Mouse (Mus musculus) layer of hippocampus, postnatal 36 days (tissue): Measurements from ENCODE around the gene Ccdc50. TPM values are rescaled to one million over a fixed set of nuclear protein-coding genes. Genes with fewer than 3 reads are reported as not detected.

ENCODE experiments used
- DNase-seq, 2 experiments: peaks; one replicate each; pipeline ENCODE4 v3.0.0; 2022
- total RNA-seq, 2 experiments: library from RNA; stranded (reverse); gene quantifications; 2 replicates each; pipeline ENCODE4 v1.2.3; 2021

Gene Ccdc50
- total RNA-seq, 2 experiments from 2014 or later = 47.2 to 53.5 TPM

DNA sequence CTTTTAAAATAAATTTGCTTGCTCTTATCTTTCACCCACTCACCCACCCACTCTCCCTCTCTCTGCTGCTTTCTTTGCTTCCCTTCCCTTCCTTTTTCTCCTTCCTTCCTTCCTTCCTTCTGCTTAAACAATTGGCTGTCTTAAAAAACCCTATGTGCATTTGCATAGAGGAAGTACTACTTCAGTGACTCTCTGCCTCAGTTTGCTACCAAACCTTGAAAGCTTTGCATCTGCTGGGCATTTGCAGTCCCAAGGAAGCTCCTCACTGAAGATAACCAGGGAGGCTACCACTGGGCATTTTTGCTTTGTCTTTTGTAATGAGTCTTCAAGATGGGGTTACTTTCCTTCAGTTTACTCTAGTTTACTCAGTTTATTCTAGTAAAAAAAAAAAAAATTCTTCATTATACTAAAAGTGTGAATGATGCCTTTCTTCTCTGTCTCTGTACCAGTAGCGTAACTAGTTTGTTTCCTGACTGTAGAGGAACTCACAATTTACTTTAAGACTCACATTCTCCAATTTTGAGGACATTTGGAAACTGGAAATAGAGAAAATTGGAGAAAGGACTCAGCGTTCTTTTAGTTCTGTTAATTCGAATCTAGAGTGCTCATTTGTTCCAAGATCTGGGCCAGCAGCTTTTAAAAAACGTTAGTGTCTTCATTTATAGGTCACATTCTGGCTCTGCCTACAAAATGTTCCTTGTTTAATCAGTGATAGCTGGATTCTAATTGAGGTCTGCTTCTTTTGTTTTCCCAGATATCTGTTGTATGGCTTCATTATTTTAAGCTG is 6.8 kb downstream of the Ccdc50 start:
- no peak for DNase-seq

DNA sequence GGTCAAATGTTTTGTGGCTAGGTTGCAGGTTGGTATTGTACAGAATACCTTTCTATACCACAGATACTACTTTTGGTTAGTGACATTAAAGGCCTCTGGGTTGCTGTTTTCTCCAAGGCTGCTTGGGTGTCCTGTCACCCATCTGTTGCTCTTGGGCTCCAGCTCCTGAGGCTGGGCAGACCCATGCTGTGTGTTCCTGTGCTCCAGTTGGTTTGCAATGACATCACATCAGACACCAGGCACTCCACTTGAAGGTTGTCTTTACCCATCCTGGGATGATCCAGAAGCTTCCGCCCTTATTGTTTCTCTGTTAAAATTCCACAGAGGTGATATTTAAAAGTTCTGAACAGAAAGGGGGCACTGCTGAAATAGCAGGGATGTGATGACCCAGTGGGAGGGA is 8.3 kb downstream of the Ccdc50 start:
- DNase-seq = no peak

DNA sequence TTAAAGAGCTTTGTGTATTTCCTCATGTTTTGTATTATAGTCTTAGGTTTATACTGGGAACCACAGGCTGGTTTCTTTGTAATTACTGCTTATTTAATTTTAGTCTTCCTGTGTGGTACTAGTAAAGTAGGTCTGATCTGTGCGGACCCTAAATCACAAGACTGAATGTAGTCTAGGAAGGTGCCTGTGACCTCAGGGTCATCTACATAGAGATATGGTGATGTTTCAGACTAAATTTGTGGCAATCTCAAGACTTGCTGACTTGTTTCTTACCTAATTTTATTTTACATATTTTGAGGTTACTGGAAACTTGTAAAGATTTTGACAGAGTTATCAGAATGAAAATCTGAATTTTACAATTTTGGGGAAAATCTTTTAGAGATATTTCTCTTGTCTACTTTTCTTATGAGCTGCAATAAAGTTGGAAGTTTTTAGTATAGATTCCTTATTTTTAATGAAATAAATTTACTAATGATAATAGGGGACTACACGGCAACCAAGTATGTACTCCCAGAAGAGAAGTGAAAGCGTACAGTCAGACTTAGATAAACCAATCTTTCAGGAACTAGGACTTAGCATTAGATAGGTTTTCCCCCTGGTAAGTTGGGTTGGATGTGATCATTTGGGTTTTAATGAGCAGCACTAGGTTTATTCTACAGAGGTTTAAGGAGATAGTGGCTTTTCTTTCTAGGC is 10.5 kb downstream of the Ccdc50 start:
- DNase-seq = no peak

DNA sequence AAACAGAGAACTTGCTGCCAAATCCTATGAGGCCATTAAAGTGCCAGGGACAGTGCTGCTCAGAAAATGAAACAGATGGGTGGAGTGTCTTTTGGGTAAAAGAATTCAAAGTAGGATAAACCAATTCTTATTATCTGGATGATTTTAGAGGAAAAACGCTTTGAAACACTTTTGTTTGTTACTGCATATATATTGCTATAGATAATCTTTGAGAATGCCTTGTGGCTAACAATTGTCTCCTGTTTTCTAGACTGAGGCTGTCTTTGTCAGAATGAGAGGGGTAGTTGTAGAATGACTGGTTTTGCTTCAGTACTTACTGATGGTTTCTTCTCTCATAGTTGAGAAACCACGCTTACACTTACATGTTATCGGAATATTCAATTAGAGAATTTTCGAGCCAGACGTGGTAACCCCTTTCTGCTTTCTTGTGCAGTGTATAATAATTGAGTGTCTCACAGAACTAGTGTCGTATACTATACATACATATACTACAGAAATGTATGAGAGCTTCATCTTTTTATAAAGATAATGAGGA is 11.1 kb downstream of the Ccdc50 start:
- DNase-seq = no peak

DNA sequence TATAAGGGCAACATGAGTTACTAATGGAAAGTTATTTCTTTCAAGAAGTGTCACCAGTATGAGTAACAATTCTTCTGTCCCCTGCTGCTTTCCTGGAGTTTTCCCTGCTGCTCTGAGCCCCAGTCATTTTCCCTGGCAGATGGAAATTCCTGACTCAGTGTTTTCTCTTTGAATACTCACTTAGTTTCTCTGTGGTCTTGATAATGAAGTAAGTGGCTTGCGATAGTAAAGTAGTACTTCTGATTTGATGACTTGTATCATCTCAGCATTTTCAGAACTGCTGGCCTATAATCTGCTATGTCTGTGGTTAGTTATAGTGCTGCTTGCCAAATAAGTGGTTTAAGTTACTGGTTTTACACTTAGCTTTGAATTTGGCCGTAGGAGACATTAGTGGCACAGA is 12.9 kb downstream of the Ccdc50 start:
- no peak for DNase-seq

DNA sequence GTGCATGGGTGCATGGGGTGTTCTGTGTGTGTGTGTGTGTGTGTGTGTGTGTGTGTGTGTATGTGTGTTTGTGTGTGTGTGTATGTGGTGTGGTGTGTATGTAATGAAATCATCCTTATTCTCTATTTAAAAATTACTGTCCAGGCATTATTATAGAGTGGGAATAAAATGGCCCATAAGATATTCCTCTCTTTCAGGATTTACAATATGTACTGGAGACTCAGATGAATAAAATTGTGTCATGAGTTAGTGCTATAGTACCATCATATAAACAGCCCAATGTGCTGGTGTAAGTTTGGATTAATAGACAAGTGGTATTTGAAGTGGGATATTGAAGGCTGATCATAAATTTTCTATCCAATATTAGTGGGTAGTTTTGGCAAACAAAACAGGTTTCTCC is 15.4 kb downstream of the Ccdc50 start:
- no peak for DNase-seq

DNA sequence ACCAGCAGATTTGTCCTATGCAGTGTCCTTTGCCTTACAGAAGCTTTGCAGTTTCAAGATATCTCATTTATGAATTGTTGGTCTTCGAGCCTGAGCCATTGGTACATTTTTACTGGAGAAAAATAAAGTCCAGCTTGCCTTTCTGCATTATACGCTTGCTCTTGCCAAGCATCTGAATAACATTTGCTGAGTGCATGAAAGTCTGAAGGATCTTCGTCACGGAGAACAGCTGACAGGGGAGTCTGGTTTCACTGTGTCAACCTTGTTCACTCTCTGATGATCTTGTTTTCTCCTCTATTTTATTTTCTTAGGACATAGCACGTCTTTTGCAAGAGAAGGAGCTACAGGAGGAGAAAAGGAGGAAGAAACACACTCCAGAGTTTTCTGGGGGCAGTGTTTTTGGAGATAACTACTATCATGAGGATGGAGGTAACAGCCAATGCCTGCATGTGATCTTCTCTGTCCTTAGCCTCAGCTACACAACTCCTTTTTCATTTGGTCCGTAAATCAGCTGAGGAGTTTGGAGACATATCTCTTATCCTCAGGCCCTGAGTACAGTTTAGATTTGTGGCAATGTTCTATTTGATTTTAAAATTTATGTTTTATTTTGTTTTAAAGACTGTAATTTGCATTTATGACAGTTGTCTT is 28.4 kb downstream of the Ccdc50 start:
- no peak for DNase-seq

DNA sequence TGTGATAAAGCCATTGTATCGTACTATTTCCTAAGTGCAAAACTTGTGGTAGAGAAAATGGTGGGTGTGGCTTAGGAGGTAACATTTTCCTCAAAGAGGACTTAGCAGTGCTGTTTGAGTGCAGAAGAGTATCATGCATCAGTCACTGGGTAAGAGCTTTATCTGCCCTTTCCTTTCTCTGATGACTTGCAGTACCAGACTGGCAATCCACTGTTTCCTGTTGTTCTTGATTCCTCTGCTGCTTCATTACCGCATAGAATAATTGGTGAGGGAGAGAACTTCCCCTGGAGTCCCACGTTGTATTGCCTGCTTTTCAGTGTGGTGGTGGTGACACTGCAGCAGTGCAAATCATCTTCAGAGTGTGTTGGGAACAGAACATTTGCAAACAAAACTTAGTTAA is 29.0 kb downstream of the Ccdc50 start:
- DNase-seq = no peak

DNA sequence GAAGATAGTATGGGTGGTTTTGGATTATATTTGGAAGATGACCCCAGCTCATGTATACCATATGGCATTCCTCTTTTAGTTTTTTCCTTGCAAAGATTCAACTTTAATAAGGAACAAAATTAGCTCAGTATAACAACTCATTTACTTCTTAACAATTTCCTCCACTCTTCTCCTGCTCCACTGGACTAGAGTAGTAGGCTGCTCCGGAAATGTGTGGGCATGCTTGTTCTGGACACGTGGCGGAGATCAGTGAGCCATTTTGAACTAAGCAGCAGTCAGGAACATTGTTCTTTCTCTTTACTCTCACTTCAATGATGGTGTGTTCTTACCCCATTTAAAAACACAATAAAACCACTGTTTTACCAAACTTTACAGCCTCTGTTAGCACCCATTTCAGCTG is 32.3 kb downstream of the Ccdc50 start:
- DNase-seq = no peak

DNA sequence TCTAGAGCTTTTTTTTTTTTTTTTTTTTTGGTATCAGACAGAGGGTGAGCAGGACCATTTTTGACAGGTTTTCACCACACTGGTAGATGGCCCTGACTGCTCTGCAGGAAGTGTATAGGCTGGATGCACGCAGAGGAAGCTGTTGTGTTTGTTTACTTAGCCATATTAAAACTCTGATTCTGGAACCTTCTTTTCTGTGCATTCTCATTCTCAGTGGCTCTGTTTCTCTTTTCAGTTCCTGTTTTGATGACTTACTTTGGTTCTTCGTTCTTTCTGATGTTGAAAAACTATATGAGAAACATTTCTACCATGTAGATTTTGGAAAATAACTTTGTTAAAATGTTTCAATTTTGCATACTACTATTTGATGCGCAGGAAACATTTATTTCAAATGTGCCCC is 46.4 kb downstream of the Ccdc50 start:
- no peak for DNase-seq

DNA sequence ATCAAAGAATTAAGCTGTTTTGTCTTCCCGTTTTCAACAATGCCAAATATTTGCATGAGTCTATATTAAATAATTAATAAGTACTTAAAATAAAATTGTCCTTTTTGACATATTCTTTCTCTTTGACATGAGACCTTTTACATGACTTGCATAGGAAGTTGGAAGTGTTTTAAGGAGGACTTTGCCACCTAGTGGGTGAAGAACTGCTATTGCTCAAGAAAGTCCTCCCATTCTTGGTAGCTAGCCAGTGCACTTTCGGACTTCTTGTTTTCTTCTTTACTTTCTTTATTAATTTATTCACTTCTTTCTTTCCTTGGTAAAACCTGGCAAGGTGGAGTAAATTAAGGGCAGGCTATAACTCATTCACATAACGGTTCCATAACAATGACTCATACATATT is 55.3 kb downstream of the Ccdc50 start:
- no peak for DNase-seq

DNA sequence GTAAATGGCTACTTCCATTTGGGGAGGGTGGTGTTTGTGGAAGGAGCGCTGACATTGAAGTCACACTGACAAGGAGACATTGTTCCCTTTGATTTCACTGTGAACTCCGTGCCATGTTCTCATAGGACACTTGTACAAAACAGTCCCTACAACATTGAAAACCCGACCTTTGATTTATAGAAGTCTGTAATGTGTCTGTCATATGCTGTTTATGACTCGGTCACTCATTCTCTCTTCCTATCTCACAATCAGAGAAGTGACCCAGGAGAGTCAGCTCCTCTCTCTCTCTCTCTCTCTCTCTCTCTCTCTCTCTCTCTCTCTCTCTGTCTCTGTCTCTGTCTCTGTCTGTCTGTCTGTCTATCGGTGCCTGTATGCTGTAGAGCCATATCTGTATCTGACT is 60.7 kb downstream of the Ccdc50 start:
- no peak for DNase-seq

DNA sequence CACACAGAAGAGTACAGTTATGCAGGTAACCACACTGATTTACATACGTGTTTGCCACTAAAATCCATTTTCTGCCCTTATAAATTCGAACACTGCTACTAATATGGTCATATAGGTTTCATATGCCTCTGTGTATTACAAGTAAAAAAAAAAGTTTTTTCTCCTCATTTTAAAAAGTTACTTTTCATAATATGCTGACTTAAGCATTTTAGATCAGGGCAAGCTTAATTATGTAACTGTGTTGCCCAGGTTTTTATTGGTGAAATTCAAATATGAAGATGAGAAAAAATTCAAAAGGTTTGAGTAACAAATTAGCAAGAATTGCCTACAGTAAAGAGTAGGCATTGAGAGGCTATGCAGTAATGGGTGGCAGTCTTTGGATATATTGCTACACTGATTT is 62.0 kb downstream of the Ccdc50 start:
- no peak for DNase-seq

DNA sequence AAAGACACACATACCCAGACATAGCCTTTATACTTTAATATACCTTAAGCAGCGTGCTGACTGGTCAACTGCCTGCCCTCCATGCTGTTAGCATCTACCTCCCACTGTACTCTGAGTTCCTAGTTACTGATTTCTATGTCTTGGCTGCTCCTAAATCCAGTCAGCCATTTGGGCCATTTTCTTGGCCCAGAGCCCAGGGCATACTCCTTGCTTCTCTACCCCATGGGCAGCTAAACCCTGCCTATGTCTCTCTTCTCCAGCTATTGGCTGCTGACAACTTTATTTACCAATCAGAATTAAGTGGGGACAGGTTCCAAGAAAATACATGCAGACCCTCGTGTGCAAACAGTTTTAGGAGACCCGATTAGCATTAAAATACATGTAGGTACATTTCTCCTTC is 64.7 kb downstream of the Ccdc50 start:
- no peak for DNase-seq

DNA sequence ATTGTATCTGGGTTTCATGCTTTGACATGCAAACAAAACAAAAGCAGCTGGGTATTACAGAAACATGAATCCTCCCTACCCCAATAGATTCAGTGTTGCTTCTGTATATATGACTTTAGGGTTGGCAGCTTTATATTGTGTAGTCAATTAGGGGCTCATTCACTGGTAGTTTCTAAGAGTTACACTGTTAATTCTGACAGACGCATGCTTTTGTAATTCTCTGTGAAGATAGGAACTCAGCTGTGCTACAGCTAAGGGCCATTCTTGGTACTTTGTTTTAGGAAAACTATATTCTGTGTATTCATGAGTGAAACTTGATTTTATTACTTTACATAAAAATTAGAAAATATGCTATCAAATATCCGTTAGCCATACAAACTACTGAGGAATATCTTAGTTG is 65.2 kb downstream of the Ccdc50 start:
- DNase-seq = no peak

DNA sequence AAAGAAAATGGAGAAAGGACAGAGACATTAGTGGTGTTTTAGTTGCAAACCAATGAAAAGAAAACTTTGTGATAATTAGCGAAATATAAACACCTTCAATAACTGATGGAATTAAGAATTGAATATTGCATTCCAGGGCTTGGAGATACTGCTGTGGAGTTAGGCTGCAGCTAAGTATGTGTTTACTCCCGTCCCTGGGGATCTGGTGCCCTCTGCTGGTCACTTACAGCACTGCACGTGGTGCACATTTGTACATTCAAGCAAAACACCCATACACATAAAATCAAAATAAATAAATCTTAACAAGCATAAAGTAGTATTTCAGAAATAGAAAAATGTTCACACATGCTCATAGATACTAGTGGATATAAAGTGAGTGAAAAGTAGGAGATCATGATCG is 68.6 kb downstream of the Ccdc50 start:
- DNase-seq = peak; percentile 75 to 79

DNA sequence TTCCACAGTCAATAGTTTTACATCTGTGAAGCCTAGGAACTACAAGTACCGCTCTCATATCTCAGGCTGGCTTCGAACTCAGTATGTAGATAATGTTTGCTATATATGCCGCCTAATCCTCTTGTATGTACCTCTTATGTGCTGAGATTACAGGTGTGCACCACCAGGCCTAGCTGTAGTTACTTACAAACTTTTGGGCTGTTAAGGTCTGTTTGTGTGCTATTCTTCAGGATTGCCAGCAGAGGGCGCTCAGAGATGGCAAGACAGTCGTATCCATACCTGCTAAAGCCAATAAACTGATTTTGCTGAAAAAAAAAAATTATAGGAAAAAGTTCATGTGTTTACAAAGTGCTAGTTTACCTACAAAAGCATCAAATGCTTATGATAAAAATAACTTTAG is 80.1 kb downstream of the Ccdc50 start:
- peak; percentile 8 to 27 for DNase-seq

DNA sequence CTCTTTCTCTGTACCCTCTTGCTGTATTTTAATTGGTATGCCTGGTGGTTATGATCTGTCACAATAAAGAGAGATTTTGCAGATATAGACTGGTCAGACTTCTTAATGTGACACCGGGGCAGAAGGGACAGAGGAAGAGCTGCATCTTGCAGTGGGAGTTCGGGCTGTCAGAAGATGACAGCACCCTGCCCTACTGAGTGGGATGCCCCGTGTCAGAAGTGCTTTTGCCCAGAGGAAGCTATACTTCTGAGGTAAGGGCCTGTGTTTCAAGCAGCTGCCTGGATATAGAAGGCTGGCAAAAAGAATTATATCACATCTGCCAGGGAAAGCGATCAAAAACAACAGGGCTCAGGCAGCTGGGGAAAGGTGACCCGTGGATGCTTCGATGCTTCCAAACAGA is 82.7 kb downstream of the Ccdc50 start:
- DNase-seq = no peak

DNA sequence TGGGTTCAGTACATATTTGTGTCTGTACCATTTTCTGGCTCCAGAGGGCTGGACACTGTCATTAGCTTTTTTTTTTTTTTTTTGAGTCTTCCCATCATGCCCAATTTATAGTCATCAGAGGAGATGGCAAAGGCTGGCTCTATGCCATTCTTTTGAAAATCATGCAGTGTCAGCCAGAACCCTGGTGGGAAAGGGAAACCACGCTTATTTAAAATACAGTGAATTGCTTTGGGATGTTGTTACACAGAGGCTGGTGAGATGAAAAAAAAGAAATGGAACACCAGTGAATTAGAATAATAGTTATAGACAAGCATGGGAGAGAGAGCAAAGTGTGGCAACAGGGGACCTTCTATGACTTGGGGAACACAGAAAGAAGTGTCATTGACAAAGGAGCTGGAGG is 95.2 kb downstream of the Ccdc50 start:
- no peak for DNase-seq
